Mouse (Mus musculus) stomach, postnatal 0 days (tissue): ENCODE data around the gene Tmem132d. TPM values are rescaled to one million over a fixed set of nuclear protein-coding genes. Genes with fewer than 3 reads are reported as not detected.
A peak's percentile ranks its signal among the peaks of the same experiment; 100 is the strongest.
"Not testable (repeated sequence)": the region's sequence is repeated elsewhere in the genome, so short reads cannot be mapped to it uniquely, and the experiment has no call there.

Experiments
- ATAC-seq: fragments of 200-750 bp; cut with Nextera tagmentation; 2 replicates; pipeline ENCODE4 v1.8.0; 2017; ENCODE audit not compliant: low FRiP score, low TSS enrichment
- DNase-seq: peaks from one replicate; pipeline ENCODE4 v3.0.0-alpha.2; 2016; ENCODE audit warnings: low spot score
- H3K27ac ChIP-seq: fragments of 300-500 bp; sonication (generic); replicated peaks from 2 replicates; pipeline ENCODE4 v1.5.1; 2014; ENCODE audit warnings: mild to moderate bottlenecking, control low read depth
- H3K27me3 ChIP-seq: fragments of 300-500 bp; sonication (generic); 2 replicates; pipeline ENCODE4 v1.6.1; 2014; ENCODE audit warnings: low read length; ENCODE audit not compliant: control insufficient read depth, insufficient read depth
- H3K36me3 ChIP-seq: fragments of 300-500 bp; sonication (generic); 2 replicates; pipeline ENCODE4 v1.6.1; 2014; ENCODE audit warnings: low read length, mixed read lengths; ENCODE audit not compliant: control insufficient read depth, insufficient read depth
- H3K4me1 ChIP-seq: fragments of 300-500 bp; sonication (generic); replicated peaks from 2 replicates; pipeline ENCODE4 v1.6.1; 2014; ENCODE audit warnings: antibody characterized with exemption; ENCODE audit not compliant: control insufficient read depth, insufficient read depth
- H3K4me2 ChIP-seq: fragments of 300-500 bp; sonication (generic); replicated peaks from 2 replicates; pipeline ENCODE4 v1.6.1; 2014; ENCODE audit warnings: low read depth, mild to moderate bottlenecking, control low read depth, moderate library complexity
- H3K4me3 ChIP-seq: fragments of 300-500 bp; sonication (generic); 2 replicates; pipeline ENCODE4 v1.5.1; 2014; ENCODE audit warnings: low read depth, low read length, control low read depth
- H3K9ac ChIP-seq: fragments of 300-500 bp; sonication (generic); 2 replicates; pipeline ENCODE4 v1.6.1; 2014; ENCODE audit warnings: mild to moderate bottlenecking, low read length, control low read depth, mixed read lengths
- H3K9me3 ChIP-seq: fragments of 300-500 bp; sonication (generic); 2 replicates; pipeline ENCODE4 v1.6.1; 2016; ENCODE audit warnings: low read length; ENCODE audit not compliant: control insufficient read depth
- CTCF ChIP-seq: IDR thresholded peaks from 2 replicates; pipeline ENCODE4 v1.5.1; 2016; ENCODE audit warnings: antibody characterized with exemption, low read depth, mild to moderate bottlenecking, moderate library complexity
- EP300 ChIP-seq: optimal IDR thresholded peaks from 2 replicates; pipeline ENCODE3; 2016; ENCODE audit warnings: antibody characterized with exemption
- WGBS: fragments of 180-500 bp; shearing (Covaris S2); extraction: QIAGEN DNeasy Blood & Tissue Kit; methylation state at CpG from one replicate; pipeline ENCODE4 v1.1.7; 2014; 5-methylcytosine and 5-hydroxymethylcytosine counted together
- polyA plus RNA-seq: library from polyadenylated mRNA; unstranded; fragments of >200 nt; fragmentation: Nextera tagmentation; extraction: Ambion mirVana; gene quantifications from 2 replicates; pipeline ENCODE4 v1.2.1, GENCODE M21; 2015

Tmem132d gene
- polyA plus RNA-seq, 1 experiment from 2014 or later = 0.16 TPM

- Histone ChIP-seq H3K9me3 (no peaks in the 10 kb centered on the region), H3K9ac (no peak overlapping the region), H3K4me2 (no peak overlapping the region), H3K36me3 (no peaks in the 10 kb centered on the region), H3K27ac (no peak overlapping the region), H3K4me3 (no peak overlapping the region), H3K27me3 (no peaks in the 10 kb centered on the region), H3K4me1 (no peaks in the 10 kb centered on the region)
- 63% methylated on average over 6 of the region's 6 CpGs for WGBS
- DNase-seq (no peak), ATAC-seq (no peak)
- no peak for TF ChIP-seq EP300
- no peak for TF ChIP-seq CTCF
Observed at GRCm38 (mm10) chr5:127952800-127953199, 480.1 kb downstream of the Tmem132d start.

- Histone ChIP-seq H3K4me2 (no peak overlapping the region), H3K9ac (no peak overlapping the region), H3K4me3 (no peak overlapping the region), H3K27me3 (no peaks in the 10 kb centered on the region), H3K9me3 (no peaks in the 10 kb centered on the region), H3K27ac (no peak overlapping the region), H3K4me1 (no peaks in the 10 kb centered on the region), H3K36me3 (no peaks in the 10 kb centered on the region)
- WGBS = 65% methylated on average over 4 of the region's 4 CpGs
- no peak for TF ChIP-seq EP300
- no peak for TF ChIP-seq CTCF
- DNase-seq (no peak), ATAC-seq (no peak)
Observed at GRCm38 (mm10) chr5:127950574-127950973, 482.3 kb downstream of the Tmem132d start.

- peak; percentile 19 for DNase-seq
- no peaks in the 10 kb centered on the region for H3K27me3 ChIP-seq
- no peak overlapping the region for H3K4me3 ChIP-seq
- no peak overlapping the region for H3K27ac ChIP-seq
- no peak for ATAC-seq
- H3K36me3 ChIP-seq = no peaks in the 10 kb centered on the region
- 29% methylated on average over 8 of the region's 8 CpGs for WGBS
- no peak overlapping the region for H3K4me2 ChIP-seq
- no peaks in the 10 kb centered on the region for H3K4me1 ChIP-seq
- TF ChIP-seq EP300 = no peak
- TF ChIP-seq CTCF = peak; percentile 66
- no peaks in the 10 kb centered on the region for H3K9me3 ChIP-seq
- H3K9ac ChIP-seq = no peak overlapping the region
Observed at GRCm38 (mm10) chr5:127947275-127947674, 485.6 kb downstream of the Tmem132d start.

- WGBS = 72% methylated on average over 3 of the region's 3 CpGs
Observed at GRCm38 (mm10) chr5:127942171-127942570, 490.7 kb downstream of the Tmem132d start.

GRCm38 (mm10) chr5:127937914-127938313 is 495.0 kb downstream of the Tmem132d start:
- Histone ChIP-seq H3K27me3 (no peaks in the 10 kb centered on the region), H3K36me3 (no peaks in the 10 kb centered on the region), H3K4me2 (no peak overlapping the region), H3K9ac (no peak overlapping the region), H3K4me3 (no peak overlapping the region), H3K9me3 (no peaks in the 10 kb centered on the region), H3K4me1 (no peaks in the 10 kb centered on the region), H3K27ac (no peak overlapping the region)
- DNase-seq (no peak), ATAC-seq (no peak)
- TF ChIP-seq CTCF (peak; percentile 35; the same call in 1 of the 2 replicates), EP300 (no peak)
- WGBS = 75% methylated on average over 3 of the region's 3 CpGs

More at GRCm38 (mm10) chr5:127942171-127942570, 490.7 kb downstream of the Tmem132d start:
- H3K4me2 ChIP-seq, H3K9ac ChIP-seq, H3K27ac ChIP-seq, H3K9me3 ChIP-seq, H3K27me3 ChIP-seq, ATAC-seq, H3K4me1 ChIP-seq, DNase-seq, H3K36me3 ChIP-seq, H3K4me3 ChIP-seq: not testable (repeated sequence)

- no peak for ATAC-seq
- H3K9ac ChIP-seq = no peak overlapping the region
Observed at GRCm38 (mm10) chr5:127929687-127930086, 503.2 kb downstream of the Tmem132d start.

More at GRCm38 (mm10) chr5:127929687-127930086, 503.2 kb downstream of the Tmem132d start:
- DNase-seq = no peak
- no peaks in the 10 kb centered on the region for H3K36me3 ChIP-seq
- H3K27me3 ChIP-seq = no peaks in the 10 kb centered on the region
- H3K9me3 ChIP-seq = no peaks in the 10 kb centered on the region
- WGBS = 88% methylated on average over 14 of the region's 14 CpGs
- no peaks in the 10 kb centered on the region for H3K4me1 ChIP-seq
- no peak overlapping the region for H3K4me3 ChIP-seq
- no peak overlapping the region for H3K4me2 ChIP-seq
- TF ChIP-seq CTCF (no peak), EP300 (no peak)
- no peak overlapping the region for H3K27ac ChIP-seq
